Mouse (Mus musculus): Measurements from ENCODE around the gene Gm20479.

Gene Gm20479

GRCm38 (mm10) chr7:27356861-27357594 is at the start of gene Gm20479:
Gene Gm20479 (minus strand): TSS chr7:27357419.
- DNase-seq (ENCODE audit: low read depth, low spot score), result peak; percentile 54

- DNase-seq (ENCODE audit: low read depth, low spot score), result no peak
Measured at GRCm38 (mm10) chr7:27406481-27406880, 49.3 kb upstream of the Gm20479 start.

- no peak for DNase-seq (ENCODE audit: low read depth, low spot score)
Measured at GRCm38 (mm10) chr7:27404203-27404942, 47.2 kb upstream of the Gm20479 start.

- DNase-seq (ENCODE audit: low read depth, low spot score), result peak; percentile 57
Measured at GRCm38 (mm10) chr7:27402675-27403074, 45.5 kb upstream of the Gm20479 start.

GRCm38 (mm10) chr7:27400545-27400944 is 43.3 kb upstream of the Gm20479 start:
- DNase-seq (ENCODE audit: low read depth, low spot score), result no peak

- peak; percentile 76 for DNase-seq (ENCODE audit: low read depth, low spot score)
Measured at GRCm38 (mm10) chr7:27397048-27397949, 40.1 kb upstream of the Gm20479 start.

- DNase-seq (ENCODE audit: low read depth, low spot score), result peak; percentile 12
Measured at GRCm38 (mm10) chr7:27396184-27397047, 39.2 kb upstream of the Gm20479 start.

- DNase-seq (ENCODE audit: low read depth, low spot score), result no peak
Measured at GRCm38 (mm10) chr7:27395521-27396183, 38.4 kb upstream of the Gm20479 start.

- DNase-seq (ENCODE audit: low read depth, low spot score), result no peak
Measured at GRCm38 (mm10) chr7:27391416-27391815, 34.2 kb upstream of the Gm20479 start.

GRCm38 (mm10) chr7:27389213-27389612 is 32.0 kb upstream of the Gm20479 start:
- DNase-seq (ENCODE audit: low read depth, low spot score), result no peak

GRCm38 (mm10) chr7:27384731-27385130 is 27.5 kb upstream of the Gm20479 start:
- DNase-seq (ENCODE audit: low read depth, low spot score), result peak; percentile 55

- DNase-seq (ENCODE audit: low read depth, low spot score), result no peak
Measured at GRCm38 (mm10) chr7:27384134-27384533, 26.9 kb upstream of the Gm20479 start.

GRCm38 (mm10) chr7:27383233-27383632 is 26.0 kb upstream of the Gm20479 start:
- DNase-seq (ENCODE audit: low read depth, low spot score), result no peak

- no peak for DNase-seq (ENCODE audit: low read depth, low spot score)
Measured at GRCm38 (mm10) chr7:27381560-27381959, 24.3 kb upstream of the Gm20479 start.

- no peak for DNase-seq (ENCODE audit: low read depth, low spot score)
Measured at GRCm38 (mm10) chr7:27381009-27381408, 23.8 kb upstream of the Gm20479 start.

GRCm38 (mm10) chr7:27379836-27380235 is 22.6 kb upstream of the Gm20479 start:
- no peak for DNase-seq (ENCODE audit: low read depth, low spot score)

GRCm38 (mm10) chr7:27378431-27378830 is 21.2 kb upstream of the Gm20479 start:
- peak; percentile 33 for DNase-seq (ENCODE audit: low read depth, low spot score)

GRCm38 (mm10) chr7:27375274-27375673 is 18.1 kb upstream of the Gm20479 start:
- no peak for DNase-seq (ENCODE audit: low read depth, low spot score)

GRCm38 (mm10) chr7:27371715-27372462 is 14.7 kb upstream of the Gm20479 start:
- no peak for DNase-seq (ENCODE audit: low read depth, low spot score)

GRCm38 (mm10) chr7:27369111-27369510 is 11.9 kb upstream of the Gm20479 start:
- no peak for DNase-seq (ENCODE audit: low read depth, low spot score)

All from CD4-positive helper T cell, adult 2 months (primary cell).